Mouse (Mus musculus): ENCODE measurements around the gene Hist2h3c1.

DNA sequence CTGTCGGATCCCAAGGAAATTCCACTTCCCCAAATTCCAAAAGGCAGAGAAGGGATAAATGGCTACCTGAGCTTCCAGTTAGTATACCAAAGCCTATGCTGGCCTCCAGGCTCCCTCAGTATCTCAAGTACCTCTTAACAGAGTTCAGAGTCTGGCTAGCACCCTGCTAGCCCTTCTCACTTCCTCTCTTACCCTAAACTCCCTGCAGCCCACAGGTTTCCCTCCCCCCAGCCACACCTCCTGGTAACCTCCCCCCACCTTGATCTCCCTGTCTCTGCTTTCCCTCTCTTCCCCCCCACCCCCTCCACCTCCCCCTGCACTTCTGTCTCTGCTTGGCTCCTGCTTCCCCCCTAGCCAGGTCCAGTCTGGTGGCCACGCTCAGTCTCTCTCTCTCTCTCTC, 46.8 kb upstream of the Hist2h3c1 start:
- TF ChIP-seq CTCF (conservative IDR thresholded peaks at IDR 0.05; ENCODE audit: low read length) (no peak), POU5F1 (IDR thresholded peaks at IDR 0.05; ENCODE audit: borderline replicate concordance, low read length) (no peak), NANOG (IDR thresholded peaks at IDR 0.05; ENCODE audit: borderline replicate concordance, low read length) (no peak)
